Mouse (Mus musculus) megakaryocyte, embryonic 14.5 days (primary cell): ENCODE measurements around the gene Psme3.

Experiments
- FLI1 ChIP-seq: IDR thresholded peaks from 2 replicates; pipeline ENCODE4 v1.6.1; 2012; ENCODE audit warnings: low read length, inconsistent platforms, mixed read lengths
- GATA1 ChIP-seq: IDR thresholded peaks from 3 replicates; pipeline ENCODE4 v1.6.1; 2012; ENCODE audit warnings: mixed read lengths, low read length, inconsistent platforms, borderline replicate concordance

GRCm38 (mm10) chr11:101335685-101336084 lies 19.7 kb downstream of the Psme3 start:
- TF ChIP-seq GATA1 = no peak
- TF ChIP-seq FLI1 = no peak
